Mouse (Mus musculus) heart, adult 2 months (tissue): ENCODE measurements around the gene Abcg4. TPM values are rescaled to one million over a fixed set of nuclear protein-coding genes. Genes with fewer than 3 reads are reported as not detected.
"Not testable (repeated sequence)": the region's sequence is repeated elsewhere in the genome, so short reads cannot be mapped to it uniquely, and the experiment has no call there.

Source experiments
- DNase-seq, 2 experiments: peaks; one replicate each; pipeline ENCODE4 v3.0.0; 2021
- H3K27ac ChIP-seq: fragments of 200-600 bp; 2 replicates; pipeline ENCODE4 v1.8.1; 2022
- H3K27me3 ChIP-seq: fragments of 200-500 bp; 2 replicates; pipeline ENCODE4 v1.6.1; 2012; ENCODE audit warnings: mild to moderate bottlenecking, low read length, inconsistent platforms, mixed read lengths; ENCODE audit not compliant: control insufficient read depth, insufficient read depth
- H3K36me3 ChIP-seq: fragments of 200-500 bp; 2 replicates; pipeline ENCODE4 v1.6.1; 2012; ENCODE audit warnings: low read length, inconsistent platforms; ENCODE audit not compliant: control insufficient read depth, insufficient read depth
- H3K4me1 ChIP-seq: fragments of 200-500 bp; 2 replicates; pipeline ENCODE4 v1.6.1; 2011; ENCODE audit warnings: low read length; ENCODE audit not compliant: control insufficient read depth, insufficient read depth
- H3K4me3 ChIP-seq: fragments of 200-600 bp; 2 replicates; pipeline ENCODE4 v1.8.1; 2022
- H3K79me2 ChIP-seq: fragments of 200-500 bp; replicated peaks from 2 replicates; pipeline ENCODE4 v1.6.1; 2012; ENCODE audit warnings: mild to moderate bottlenecking, inconsistent platforms, low read length, moderate library complexity, mixed read lengths; ENCODE audit not compliant: control insufficient read depth, insufficient read depth
- H3K9ac ChIP-seq: fragments of 200-500 bp; 2 replicates; pipeline ENCODE4 v1.6.1; 2012; ENCODE audit warnings: low read depth, mild to moderate bottlenecking, control low read depth, inconsistent platforms, low read length, mixed read lengths
- CTCF ChIP-seq: fragments of 200-600 bp; IDR thresholded peaks from 2 replicates; pipeline ENCODE4 v1.8.1; 2022; ENCODE audit warnings: antibody characterized with exemption, mild to moderate bottlenecking, moderate library complexity
- EP300 ChIP-seq: fragments of 200-500 bp; IDR thresholded peaks from 2 replicates; pipeline ENCODE4 v1.6.1; 2011; ENCODE audit warnings: low read depth, low read length, control low read depth; ENCODE audit not compliant: insufficient read depth
- POLR2A ChIP-seq: fragments of 200-500 bp; IDR thresholded peaks from 2 replicates; pipeline ENCODE4 v1.6.1; 2011; ENCODE audit warnings: mild to moderate bottlenecking, low read depth, low read length, control low read depth; ENCODE audit not compliant: insufficient read depth
- WGBS: fragments of 180-500 bp; shearing (Covaris S2); methylation state at CpG from one replicate; pipeline ENCODE4 v1.1.7; 2018; 5-methylcytosine and 5-hydroxymethylcytosine counted together
- intact Hi-C: fragments of 180-260 bp; cut with DNase I; formaldehyde crosslinking; loops from one replicate; pipeline ENCODE4 v1.15.1; 2025
- polyA plus RNA-seq: library from polyadenylated mRNA; depleted of rRNA; stranded (reverse); fragments of >200 nt; gene quantifications from 2 replicates; pipeline ENCODE4 v1.2.3, GENCODE M21; 2012
- total RNA-seq, 2 experiments: library from RNA; stranded (reverse); gene quantifications; 2 replicates each; pipeline ENCODE4 v1.2.3; 2021

Gene Abcg4
- total and polyA plus RNA-seq, 3 experiments, result 0.42 to 2.1 (median 0.75) TPM

DNA sequence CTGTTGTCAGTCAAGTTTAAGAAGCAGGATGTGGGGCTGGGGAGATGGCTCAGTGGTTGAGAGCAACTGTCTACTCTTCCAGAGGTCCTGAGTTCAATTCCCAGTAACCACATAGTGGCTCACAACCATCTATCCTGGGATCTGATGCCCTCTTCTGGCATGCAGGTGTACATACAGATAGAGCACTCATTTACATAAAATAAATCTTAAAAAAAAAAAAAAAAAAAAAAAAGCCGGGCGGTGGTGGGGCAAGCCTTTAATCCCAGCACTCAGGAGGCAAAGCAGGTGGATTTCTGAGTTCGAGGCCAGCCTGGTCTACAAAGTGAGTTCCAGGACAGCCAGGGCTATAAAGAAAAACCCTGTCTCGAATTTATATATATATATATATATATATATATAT lies 35.2 kb upstream of the Abcg4 start:
- H3K4me3 ChIP-seq, H3K36me3 ChIP-seq, H3K9ac ChIP-seq, H3K79me2 ChIP-seq, DNase-seq, H3K27ac ChIP-seq, H3K27me3 ChIP-seq, H3K4me1 ChIP-seq, intact Hi-C loops: not testable (repeated sequence)
- TF ChIP-seq CTCF, result peak; percentile 28
- 69% methylated on average over 4 of the region's 4 CpGs for WGBS

GRCm38 (mm10) chr9:44320799-44321133 lies 32.4 kb upstream of the Abcg4 start:
- Histone ChIP-seq H3K27ac (peak overlapping the region; percentile 60), H3K9ac (peak overlapping the region; percentile 64), H3K79me2 (peaks cover 2% of the 10 kb centered on the region), H3K36me3 (no peaks in the 10 kb centered on the region), H3K4me1 (peaks cover 8% of the 10 kb centered on the region), H3K4me3 (peak overlapping the region; percentile 95), H3K27me3 (no peaks in the 10 kb centered on the region)
- intact Hi-C loops, result no loop called here
- no peak for TF ChIP-seq EP300
- TF ChIP-seq POLR2A, result no peak
- no peak for TF ChIP-seq CTCF
- 17% methylated on average over 6 of the region's 6 CpGs for WGBS
- no peak for DNase-seq

DNA sequence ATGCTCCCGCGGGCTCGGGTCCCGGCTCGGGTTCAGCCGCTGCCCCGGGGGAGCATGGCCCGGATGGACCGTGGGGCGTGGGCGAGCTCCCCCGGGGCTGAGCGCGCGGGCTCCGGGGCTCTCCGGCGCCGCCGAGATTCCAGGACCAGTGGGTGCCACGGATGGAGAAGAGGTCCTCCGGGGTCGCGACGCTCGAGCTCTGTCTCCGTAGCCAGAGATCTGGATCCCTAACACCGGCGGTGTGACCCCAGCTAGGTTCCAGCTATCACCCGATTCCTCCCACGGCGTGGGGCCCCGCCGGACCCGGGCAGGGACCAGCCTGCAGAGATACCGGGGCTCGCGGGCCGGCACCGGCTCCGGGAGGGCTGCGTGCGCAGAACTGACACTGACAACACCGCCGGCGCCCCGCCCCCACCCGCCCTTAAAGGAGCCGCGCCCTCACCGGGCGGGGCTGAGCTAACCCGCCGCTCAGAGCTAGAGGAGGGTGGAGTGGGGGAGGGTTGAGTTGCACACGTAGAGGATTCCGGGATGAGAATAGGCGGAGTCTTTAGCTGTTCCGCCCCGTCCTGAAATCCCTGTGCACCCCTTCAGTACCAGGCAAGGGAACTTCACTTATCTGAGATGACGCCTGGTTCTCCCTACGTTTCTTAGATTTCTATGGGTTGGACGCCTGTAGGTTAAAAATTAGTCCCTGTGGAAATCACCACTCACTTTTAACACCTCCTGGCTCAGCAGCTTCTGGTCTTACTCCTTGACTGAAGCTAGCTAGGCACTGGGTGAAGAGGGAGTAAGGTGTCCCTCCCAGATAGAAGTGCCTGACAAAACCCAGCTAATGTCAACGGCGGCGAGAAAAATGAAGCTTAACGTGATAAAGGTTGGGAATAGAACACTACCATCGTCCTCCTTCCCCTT lies 31.7 kb upstream of the Abcg4 start, which contains the start of gene C2cd2l:
TSS of gene C2cd2l (minus strand) at position 399 of the 912 bp plus-strand sequence.
- Histone ChIP-seq H3K79me2 (peaks cover 2% of the 10 kb centered on the region), H3K27me3 (no peaks in the 10 kb centered on the region), H3K9ac (peak within 1 kb of the TSS; percentile 95), H3K4me3 (peak within 1 kb of the TSS; percentile 95), H3K36me3 (no peaks in the 10 kb centered on the region), H3K27ac (peak within 1 kb of the TSS; percentile 97), H3K4me1 (peaks cover 7% of the 10 kb centered on the region)
- under 1% methylated on average over 67 of the region's 67 CpGs for WGBS
- intact Hi-C loops, result no loop called here
- peak; percentile 89 to 93 for DNase-seq
- TF ChIP-seq EP300 (peak; percentile 65; the same call in 1 of the 2 replicates), POLR2A (peak; percentile 54), CTCF (no peak)

- H3K4me1 ChIP-seq, result peaks cover 7% of the 10 kb centered on the region
- peak overlapping the region; percentile 97 for H3K27ac ChIP-seq
- H3K9ac ChIP-seq, result peak overlapping the region; percentile 95
- WGBS, result 4% methylated on average over 37 of the region's 37 CpGs
- H3K79me2 ChIP-seq, result peaks cover 2% of the 10 kb centered on the region
- no peaks in the 10 kb centered on the region for H3K27me3 ChIP-seq
- TF ChIP-seq POLR2A, result no peak
- TF ChIP-seq CTCF, result no peak
- no peak for TF ChIP-seq EP300
- no peaks in the 10 kb centered on the region for H3K36me3 ChIP-seq
- DNase-seq, result no peak
- peak overlapping the region; percentile 95 for H3K4me3 ChIP-seq
- intact Hi-C loops, result no loop called here
Measured at GRCm38 (mm10) chr9:44319105-44319886, 30.9 kb upstream of the Abcg4 start.

GRCm38 (mm10) chr9:44318826-44319095 lies 30.3 kb upstream of the Abcg4 start:
- Histone ChIP-seq H3K79me2 (peaks cover 2% of the 10 kb centered on the region), H3K4me3 (peak overlapping the region; percentile 95), H3K9ac (peak overlapping the region; percentile 95; the same call in 1 of the 2 replicates), H3K4me1 (peaks cover 7% of the 10 kb centered on the region), H3K36me3 (no peaks in the 10 kb centered on the region), H3K27me3 (no peaks in the 10 kb centered on the region), H3K27ac (peak overlapping the region; percentile 97)
- 25% methylated on average over 3 of the region's 3 CpGs for WGBS
- peak in 1 of 2 experiments; percentile 27 for DNase-seq
- no peak for TF ChIP-seq POLR2A
- no peak for TF ChIP-seq EP300
- no peak for TF ChIP-seq CTCF
- intact Hi-C loops, result no loop called here
